Mouse (Mus musculus): ENCODE measurements around the gene Agxt2.

The Agxt2 gene

DNA sequence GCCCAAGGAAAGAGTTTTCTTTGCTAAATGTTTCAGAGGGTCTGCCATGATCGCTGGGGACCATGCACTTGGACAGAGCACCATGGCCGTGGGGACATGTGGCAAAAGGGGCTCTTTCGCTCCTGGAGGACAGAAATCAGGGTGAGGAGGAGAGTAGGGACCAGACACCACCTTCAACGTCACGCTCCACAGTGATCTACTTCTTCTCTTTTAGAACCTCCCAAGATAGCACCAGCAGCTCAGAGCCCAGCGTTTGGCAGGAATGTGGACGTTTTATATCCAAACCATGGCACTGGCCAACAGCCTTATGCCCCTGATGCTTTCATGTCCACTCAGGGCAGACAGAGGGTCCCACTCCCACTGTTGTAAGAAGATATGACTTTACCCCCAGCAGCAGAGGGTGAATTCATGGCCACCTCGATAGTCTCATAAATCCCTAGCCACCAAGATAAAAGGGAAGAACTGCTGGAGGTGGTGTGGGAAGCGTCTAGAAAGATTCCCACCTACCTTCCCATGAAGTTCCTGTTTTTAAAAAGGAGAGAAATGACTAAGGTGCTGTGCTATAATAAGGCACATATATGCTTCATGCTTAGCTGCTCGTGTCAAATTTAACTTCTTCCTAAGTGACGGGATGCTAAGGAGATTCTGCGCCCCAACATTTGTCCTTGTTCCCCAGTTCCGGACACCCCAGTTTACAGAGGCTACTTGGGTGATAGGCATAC lies 68.4 kb downstream of the Agxt2 start:
- no peak for DNase-seq (ENCODE audit: low spot score)

DNA sequence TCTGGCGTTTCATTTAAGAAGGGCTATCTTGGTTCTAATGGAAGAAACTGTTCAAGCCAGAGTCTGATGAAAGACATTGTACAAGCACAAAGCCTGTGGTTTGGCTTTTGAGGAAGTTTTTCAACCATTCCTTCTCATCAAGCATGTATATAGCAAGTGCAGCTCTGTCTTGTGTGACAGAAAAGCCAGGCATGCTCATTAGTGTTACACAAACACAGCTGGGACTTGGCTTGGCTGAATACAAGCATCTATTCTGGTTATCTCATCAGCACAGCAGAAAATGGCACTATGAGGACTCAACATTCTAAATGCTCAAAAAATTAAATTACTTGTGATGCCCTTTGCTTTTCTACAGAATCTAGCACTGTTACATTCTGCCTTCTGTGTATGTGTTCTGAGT lies 78.6 kb downstream of the Agxt2 start:
- DNase-seq (ENCODE audit: low spot score): no peak

DNA sequence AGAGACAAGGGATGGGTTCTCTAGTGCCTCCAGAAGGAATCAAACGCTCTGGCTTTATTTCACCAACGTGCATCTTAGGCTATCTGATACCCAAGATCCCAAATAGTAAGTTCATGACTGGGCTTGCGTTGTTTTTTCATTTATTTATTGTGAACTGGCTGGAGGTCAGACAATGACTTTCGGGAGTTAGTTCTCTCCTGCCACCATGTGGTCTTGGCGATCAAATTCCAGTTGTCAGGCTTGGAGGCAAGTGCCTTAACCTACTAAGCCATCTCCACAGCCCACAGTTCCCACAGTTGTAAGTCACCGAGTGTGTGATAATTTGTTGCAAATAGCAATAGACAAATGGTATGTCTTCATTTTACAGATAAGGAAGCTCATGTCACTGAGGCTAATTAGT lies 81.6 kb downstream of the Agxt2 start:
- DNase-seq (ENCODE audit: low spot score): no peak

DNA sequence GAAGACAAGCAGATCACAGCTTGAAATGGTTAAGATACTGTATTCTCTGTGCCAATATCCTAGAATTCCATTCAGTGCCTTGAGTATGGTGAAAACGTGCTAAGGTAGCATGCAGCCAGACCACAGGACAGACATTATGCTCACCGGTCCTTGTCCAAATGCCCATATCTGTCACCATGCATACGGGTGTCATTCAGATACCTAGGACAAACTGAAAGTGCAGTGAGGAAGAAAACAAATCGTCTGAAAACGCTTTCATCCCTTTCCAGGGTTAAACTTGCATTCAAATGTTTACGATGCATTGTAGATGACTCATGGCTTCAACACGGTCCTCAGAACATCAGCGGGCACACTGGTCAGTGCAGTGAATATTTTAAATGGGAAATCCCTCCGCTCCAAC lies 83.2 kb downstream of the Agxt2 start:
- DNase-seq (ENCODE audit: low spot score): no peak

DNA sequence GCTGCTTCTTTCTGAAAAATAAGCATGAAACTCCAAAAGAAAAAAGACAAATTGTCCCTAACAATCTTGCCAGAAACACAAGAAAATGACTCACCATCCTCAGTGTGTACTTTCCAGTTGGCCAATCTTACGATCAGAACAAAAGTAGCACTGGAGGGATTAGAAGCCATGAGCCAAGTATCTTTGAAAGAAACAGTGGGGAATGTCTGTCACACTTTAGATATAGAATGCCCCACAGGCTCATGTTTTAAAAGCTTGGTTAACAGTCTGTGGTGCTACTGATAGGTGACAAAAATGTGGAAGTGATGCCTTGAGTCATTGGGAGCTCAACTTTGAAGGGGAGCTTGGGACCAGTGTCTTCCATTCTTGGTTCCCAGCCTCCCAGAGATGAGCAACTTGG lies 83.9 kb downstream of the Agxt2 start:
- DNase-seq (ENCODE audit: low spot score): no peak

DNA sequence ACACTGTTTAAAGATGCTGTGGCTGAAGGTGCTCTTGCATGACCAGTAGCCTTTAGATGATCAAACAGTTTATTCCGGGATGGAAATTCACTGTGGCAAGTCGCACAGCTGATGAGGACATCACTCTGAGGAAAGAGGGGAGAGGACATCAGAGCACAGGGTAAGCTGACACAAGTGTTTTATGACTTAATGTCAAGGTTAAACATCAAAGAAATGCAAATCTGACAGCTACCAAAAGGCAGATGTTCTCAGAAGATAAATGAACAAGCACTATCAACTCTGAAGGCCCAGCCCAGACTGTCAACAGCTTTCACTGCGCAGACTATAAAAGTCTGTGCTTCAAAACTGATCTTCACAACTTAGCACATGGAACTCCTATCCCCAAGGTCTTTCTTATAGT lies 88.8 kb downstream of the Agxt2 start:
- DNase-seq (ENCODE audit: low spot score): no peak
